Mouse (Mus musculus) liver, embryonic 13.5 days (tissue): ENCODE results near the gene Fmn2. TPM values are rescaled to one million over a fixed set of nuclear protein-coding genes. Genes with fewer than 3 reads are reported as not detected.

ENCODE experiments used
- ATAC-seq: fragments of 200-750 bp; cut with Nextera tagmentation; 2 replicates; pipeline ENCODE4 v1.8.0; 2017; ENCODE audit warnings: low read depth, mild to moderate bottlenecking, moderate number of reproducible peaks, moderate library complexity
- DNase-seq: peaks from one replicate; pipeline ENCODE4 v3.0.0; 2022
- H3K27ac ChIP-seq: fragments of 300-500 bp; sonication (generic); 2 replicates; pipeline ENCODE4 v1.5.1; 2015; ENCODE audit warnings: moderate library complexity, mild to moderate bottlenecking, inconsistent platforms
- H3K27me3 ChIP-seq: fragments of 300-500 bp; sonication (generic); 2 replicates; pipeline ENCODE4 v1.6.1; 2015; ENCODE audit warnings: mild to moderate bottlenecking, inconsistent platforms
- H3K36me3 ChIP-seq: fragments of 300-500 bp; sonication (generic); 2 replicates; pipeline ENCODE4 v1.6.1; 2015; ENCODE audit warnings: mild to moderate bottlenecking, inconsistent platforms
- H3K4me1 ChIP-seq: fragments of 300-500 bp; sonication (generic); replicated peaks from 2 replicates; pipeline ENCODE4 v1.6.1; 2015; ENCODE audit warnings: inconsistent platforms
- H3K4me2 ChIP-seq: fragments of 300-500 bp; sonication (generic); 2 replicates; pipeline ENCODE4 v1.6.1; 2015; ENCODE audit warnings: inconsistent platforms, mild to moderate bottlenecking, moderate library complexity
- H3K4me3 ChIP-seq: fragments of 300-500 bp; sonication (generic); replicated peaks from 2 replicates; pipeline ENCODE4 v1.5.1; 2015; ENCODE audit warnings: mild to moderate bottlenecking, inconsistent platforms
- H3K9ac ChIP-seq: fragments of 300-500 bp; sonication (generic); 2 replicates; pipeline ENCODE4 v1.6.1; 2015; ENCODE audit warnings: mild to moderate bottlenecking, inconsistent platforms
- H3K9me3 ChIP-seq: fragments of 300-500 bp; sonication (generic); replicated peaks from 2 replicates; pipeline ENCODE4 v1.6.1; 2016; ENCODE audit warnings: inconsistent platforms
- WGBS: fragments of 180-500 bp; shearing (Covaris S2); methylation state at CpG from one replicate; pipeline ENCODE4 v1.1.7; 2015; ENCODE audit not compliant: insufficient replicate concordance; 5-methylcytosine and 5-hydroxymethylcytosine counted together
- polyA plus RNA-seq: library from polyadenylated mRNA; unstranded; fragments of >200 nt; fragmentation: Nextera tagmentation; extraction: Ambion mirVana; gene quantifications from 2 replicates; pipeline ENCODE4 v1.2.1, GENCODE M21; 2015

The Fmn2 gene
- polyA plus RNA-seq, 1 experiment from 2014 or later, result 0.06 TPM

- Histone ChIP-seq H3K27me3 (no peaks in the 10 kb centered on the region), H3K4me3 (no peak overlapping the region), H3K4me1 (no peaks in the 10 kb centered on the region), H3K36me3 (no peaks in the 10 kb centered on the region), H3K9me3 (no peaks in the 10 kb centered on the region), H3K27ac (no peak overlapping the region), H3K9ac (no peak overlapping the region), H3K4me2 (no peak overlapping the region)
- WGBS, result 80% methylated on average over 8 of the region's 8 CpGs
- no peak for ATAC-seq
- DNase-seq, result no peak
These were observed 169.2 kb downstream of the Fmn2 start for GRCm38 (mm10) chr1:174670846-174671245.

GRCm38 (mm10) chr1:174674586-174674985 lies 173.0 kb downstream of the Fmn2 start:
- Histone ChIP-seq H3K36me3 (no peaks in the 10 kb centered on the region), H3K4me1 (no peaks in the 10 kb centered on the region), H3K4me2 (no peak overlapping the region), H3K9me3 (no peaks in the 10 kb centered on the region), H3K27ac (no peak overlapping the region), H3K9ac (no peak overlapping the region), H3K27me3 (no peaks in the 10 kb centered on the region), H3K4me3 (no peak overlapping the region)
- 0 out of 2 replicates have a peak, but pooled peaks have one; percentile 43 for ATAC-seq
- 35% methylated on average over 8 of the region's 8 CpGs for WGBS
- no peak for DNase-seq

- Histone ChIP-seq H3K27me3 (no peaks in the 10 kb centered on the region), H3K9ac (no peak overlapping the region), H3K4me1 (no peaks in the 10 kb centered on the region), H3K4me3 (no peak overlapping the region), H3K36me3 (no peaks in the 10 kb centered on the region), H3K27ac (no peak overlapping the region), H3K4me2 (no peak overlapping the region), H3K9me3 (no peaks in the 10 kb centered on the region)
- 74% methylated on average over 6 of the region's 6 CpGs for WGBS
- DNase-seq, result no peak
- ATAC-seq, result no peak
These were observed 173.7 kb downstream of the Fmn2 start for GRCm38 (mm10) chr1:174675316-174675715.

- H3K4me3 ChIP-seq, result no peak overlapping the region
- H3K27me3 ChIP-seq, result no peaks in the 10 kb centered on the region
- DNase-seq (no peak), ATAC-seq (no peak)
- no peaks in the 10 kb centered on the region for H3K9me3 ChIP-seq
- WGBS, result 71% methylated on average over 3 of the region's 3 CpGs
- no peak overlapping the region for H3K9ac ChIP-seq
- no peaks in the 10 kb centered on the region for H3K36me3 ChIP-seq
- no peak overlapping the region for H3K4me2 ChIP-seq
- no peaks in the 10 kb centered on the region for H3K4me1 ChIP-seq
- H3K27ac ChIP-seq, result no peak overlapping the region
These were observed 174.6 kb downstream of the Fmn2 start for GRCm38 (mm10) chr1:174676187-174676586.

GRCm38 (mm10) chr1:174677211-174677610 lies 175.6 kb downstream of the Fmn2 start:
- 38% methylated on average over 4 of the region's 4 CpGs for WGBS
- no peak overlapping the region for H3K9ac ChIP-seq
- H3K36me3 ChIP-seq, result no peaks in the 10 kb centered on the region
- H3K4me2 ChIP-seq, result no peak overlapping the region
- H3K9me3 ChIP-seq, result no peaks in the 10 kb centered on the region
- no peaks in the 10 kb centered on the region for H3K4me1 ChIP-seq
- no peak overlapping the region for H3K4me3 ChIP-seq
- H3K27ac ChIP-seq, result no peak overlapping the region
- DNase-seq (no peak), ATAC-seq (no peak)
- H3K27me3 ChIP-seq, result no peaks in the 10 kb centered on the region

GRCm38 (mm10) chr1:174689301-174689700 lies 187.7 kb downstream of the Fmn2 start:
- no peak overlapping the region for H3K4me3 ChIP-seq
- no peak overlapping the region for H3K9ac ChIP-seq
- H3K4me2 ChIP-seq, result no peak overlapping the region
- H3K27me3 ChIP-seq, result no peaks in the 10 kb centered on the region
- H3K4me1 ChIP-seq, result no peaks in the 10 kb centered on the region
- ATAC-seq (no peak), DNase-seq (no peak)
- H3K9me3 ChIP-seq, result no peaks in the 10 kb centered on the region
- H3K36me3 ChIP-seq, result no peaks in the 10 kb centered on the region
- H3K27ac ChIP-seq, result no peak overlapping the region
- WGBS, result 49% methylated on average over 2 of the region's 2 CpGs

- Histone ChIP-seq H3K4me2 (no peak overlapping the region), H3K9me3 (no peaks in the 10 kb centered on the region), H3K4me1 (no peaks in the 10 kb centered on the region), H3K36me3 (no peaks in the 10 kb centered on the region), H3K9ac (no peak overlapping the region), H3K27me3 (no peaks in the 10 kb centered on the region), H3K27ac (no peak overlapping the region), H3K4me3 (no peak overlapping the region)
- DNase-seq (no peak), ATAC-seq (no peak)
- 76% methylated on average over 5 of the region's 5 CpGs for WGBS
These were observed 199.2 kb downstream of the Fmn2 start for GRCm38 (mm10) chr1:174700871-174701270.

GRCm38 (mm10) chr1:174701835-174702234 lies 200.2 kb downstream of the Fmn2 start:
- DNase-seq, result no peak
- 71% methylated on average over 5 of the region's 5 CpGs for WGBS

GRCm38 (mm10) chr1:174703909-174704308 lies 202.3 kb downstream of the Fmn2 start:
- ATAC-seq (no peak), DNase-seq (no peak)
- Histone ChIP-seq H3K36me3 (no peaks in the 10 kb centered on the region), H3K4me3 (no peak overlapping the region), H3K4me1 (no peaks in the 10 kb centered on the region), H3K27me3 (no peaks in the 10 kb centered on the region), H3K4me2 (no peak overlapping the region), H3K9ac (no peak overlapping the region), H3K27ac (no peak overlapping the region), H3K9me3 (no peaks in the 10 kb centered on the region)
- 56% methylated on average over 1 of the region's 1 CpGs for WGBS

More at GRCm38 (mm10) chr1:174701835-174702234, 200.2 kb downstream of the Fmn2 start:
- Histone ChIP-seq H3K36me3 (no peaks in the 10 kb centered on the region), H3K9ac (no peak overlapping the region), H3K4me1 (no peaks in the 10 kb centered on the region), H3K9me3 (no peaks in the 10 kb centered on the region), H3K27ac (no peak overlapping the region), H3K4me3 (no peak overlapping the region), H3K27me3 (no peaks in the 10 kb centered on the region), H3K4me2 (no peak overlapping the region)
- ATAC-seq, result no peak

- Histone ChIP-seq H3K27me3 (no peaks in the 10 kb centered on the region), H3K9me3 (no peaks in the 10 kb centered on the region), H3K4me3 (no peak overlapping the region), H3K9ac (no peak overlapping the region), H3K27ac (no peak overlapping the region), H3K36me3 (no peaks in the 10 kb centered on the region), H3K4me1 (no peaks in the 10 kb centered on the region), H3K4me2 (no peak overlapping the region)
- ATAC-seq (no peak), DNase-seq (no peak)
- 77% methylated on average over 12 of the region's 12 CpGs for WGBS
These were observed 218.3 kb downstream of the Fmn2 start for GRCm38 (mm10) chr1:174719729-174720458.

GRCm38 (mm10) chr1:174728771-174729170 lies 227.1 kb downstream of the Fmn2 start:
- DNase-seq, result no peak
- no peak overlapping the region for H3K4me3 ChIP-seq

GRCm38 (mm10) chr1:174732715-174733114 lies 231.1 kb downstream of the Fmn2 start:
- Histone ChIP-seq H3K27ac (no peak overlapping the region), H3K4me3 (no peak overlapping the region), H3K36me3 (no peaks in the 10 kb centered on the region), H3K9ac (no peak overlapping the region), H3K4me2 (no peak overlapping the region), H3K9me3 (no peaks in the 10 kb centered on the region), H3K27me3 (no peaks in the 10 kb centered on the region), H3K4me1 (no peaks in the 10 kb centered on the region)
- DNase-seq, result no peak
- 46% methylated on average over 6 of the region's 6 CpGs for WGBS
- no peak for ATAC-seq

More at GRCm38 (mm10) chr1:174728771-174729170, 227.1 kb downstream of the Fmn2 start:
- no peak overlapping the region for H3K27ac ChIP-seq
- WGBS, result 43% methylated on average over 3 of the region's 3 CpGs
- no peaks in the 10 kb centered on the region for H3K4me1 ChIP-seq
- no peak overlapping the region for H3K4me2 ChIP-seq
- no peak overlapping the region for H3K9ac ChIP-seq
- no peak for ATAC-seq
- no peaks in the 10 kb centered on the region for H3K27me3 ChIP-seq
- no peaks in the 10 kb centered on the region for H3K36me3 ChIP-seq
- no peaks in the 10 kb centered on the region for H3K9me3 ChIP-seq
